Mouse (Mus musculus) bone marrow, adult 2 months (tissue): ENCODE measurements around the gene Col15a1. TPM values are rescaled to one million over a fixed set of nuclear protein-coding genes. Genes with fewer than 3 reads are reported as not detected.

Experiments used
- H3K27ac ChIP-seq: fragments of 200-500 bp; 2 replicates; pipeline ENCODE4 v1.5.1; 2012; ENCODE audit warnings: low read depth, mild to moderate bottlenecking, control low read depth, inconsistent platforms, low read length; ENCODE audit not compliant: control insufficient read depth, poor library complexity, insufficient read depth
- H3K4me1 ChIP-seq: fragments of 200-500 bp; 2 replicates; pipeline ENCODE4 v1.6.1; 2011; ENCODE audit warnings: low read length; ENCODE audit not compliant: control insufficient read depth, insufficient read depth
- H3K4me3 ChIP-seq: fragments of 200-500 bp; replicated peaks from 2 replicates; pipeline ENCODE3; 2011; ENCODE audit warnings: mild to moderate bottlenecking, low read depth, low read length, control low read depth; ENCODE audit not compliant: control insufficient read depth
- CTCF ChIP-seq: fragments of 200-500 bp; IDR thresholded peaks from 2 replicates; pipeline ENCODE4 v1.5.1; 2011; ENCODE audit warnings: low read length, control low read depth; ENCODE audit not compliant: control insufficient read depth, insufficient read depth
- POLR2A ChIP-seq: fragments of 200-500 bp; IDR thresholded peaks from 2 replicates; pipeline ENCODE4 v1.6.1; 2011; ENCODE audit warnings: low read depth, mild to moderate bottlenecking, control low read depth, low read length, borderline replicate concordance; ENCODE audit not compliant: control insufficient read depth
- WGBS: fragments of 180-500 bp; shearing (Covaris S2); methylation state at CpG from one replicate; pipeline ENCODE4 v1.1.7; 2018; 5-methylcytosine and 5-hydroxymethylcytosine counted together
- polyA plus RNA-seq: library from polyadenylated mRNA; stranded (reverse); fragments of >200 nt; gene quantifications from 2 replicates; pipeline ENCODE4 v1.2.4, GENCODE M21; 2011; ENCODE audit warnings: low replicate concordance; ENCODE audit not compliant: missing spikeins, insufficient read depth, insufficient read length

Col15a1 gene
- polyA plus RNA-seq = 0.72 and 1.8 TPM in 2 replicates

- 3% methylated on average over 45 of the region's 45 CpGs for WGBS
- TF ChIP-seq CTCF (no peak), POLR2A (no peak)
- H3K27ac ChIP-seq = no peak within 1 kb of the TSS
- no peaks in the 10 kb centered on the region for H3K4me1 ChIP-seq
- H3K4me3 ChIP-seq = no peak within 1 kb of the TSS
These were observed at the start of gene Col15a1 for GRCm38 (mm10) chr4:47207969-47208420. Gene Col15a1, plus strand, starts transcription at chr4:47208161.

DNA sequence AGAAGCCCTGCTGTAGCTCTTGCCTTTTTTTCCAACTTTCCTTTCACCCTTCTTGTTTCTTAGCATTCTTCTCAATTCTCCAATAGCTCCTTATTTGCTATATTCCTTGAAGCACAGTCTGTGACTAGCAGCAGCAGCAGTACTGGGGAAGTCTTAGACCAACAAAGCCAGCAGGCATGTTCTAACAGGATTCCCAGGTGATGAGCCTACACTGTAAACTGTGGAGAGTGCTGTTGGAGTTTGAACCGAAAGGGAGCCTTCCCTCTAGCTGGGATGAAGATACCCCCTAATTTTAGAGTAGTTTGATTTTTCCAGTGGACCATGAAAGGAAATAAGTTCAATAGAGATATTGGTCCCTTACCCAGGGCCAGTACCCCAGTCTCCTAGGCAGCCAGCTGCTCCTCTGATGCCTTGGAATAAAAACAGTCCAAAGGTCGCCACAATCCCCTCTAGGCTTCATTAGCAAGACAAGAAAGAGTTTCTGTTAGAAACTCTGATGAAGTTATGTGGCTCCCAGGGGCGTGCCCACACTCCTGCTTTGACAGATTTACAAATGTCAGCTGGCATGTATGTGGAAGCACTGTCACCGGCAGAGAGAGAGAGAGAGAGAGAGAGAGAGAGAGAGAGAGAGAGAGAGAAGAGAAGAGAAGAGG lies 46.7 kb upstream of the Col15a1 start:
- H3K4me3 ChIP-seq = no peak overlapping the region
- H3K4me1 ChIP-seq = no peaks in the 10 kb centered on the region
- no peak for TF ChIP-seq CTCF
- TF ChIP-seq POLR2A = no peak
- WGBS = 35% methylated on average over 4 of the region's 4 CpGs
- no peak overlapping the region for H3K27ac ChIP-seq

DNA sequence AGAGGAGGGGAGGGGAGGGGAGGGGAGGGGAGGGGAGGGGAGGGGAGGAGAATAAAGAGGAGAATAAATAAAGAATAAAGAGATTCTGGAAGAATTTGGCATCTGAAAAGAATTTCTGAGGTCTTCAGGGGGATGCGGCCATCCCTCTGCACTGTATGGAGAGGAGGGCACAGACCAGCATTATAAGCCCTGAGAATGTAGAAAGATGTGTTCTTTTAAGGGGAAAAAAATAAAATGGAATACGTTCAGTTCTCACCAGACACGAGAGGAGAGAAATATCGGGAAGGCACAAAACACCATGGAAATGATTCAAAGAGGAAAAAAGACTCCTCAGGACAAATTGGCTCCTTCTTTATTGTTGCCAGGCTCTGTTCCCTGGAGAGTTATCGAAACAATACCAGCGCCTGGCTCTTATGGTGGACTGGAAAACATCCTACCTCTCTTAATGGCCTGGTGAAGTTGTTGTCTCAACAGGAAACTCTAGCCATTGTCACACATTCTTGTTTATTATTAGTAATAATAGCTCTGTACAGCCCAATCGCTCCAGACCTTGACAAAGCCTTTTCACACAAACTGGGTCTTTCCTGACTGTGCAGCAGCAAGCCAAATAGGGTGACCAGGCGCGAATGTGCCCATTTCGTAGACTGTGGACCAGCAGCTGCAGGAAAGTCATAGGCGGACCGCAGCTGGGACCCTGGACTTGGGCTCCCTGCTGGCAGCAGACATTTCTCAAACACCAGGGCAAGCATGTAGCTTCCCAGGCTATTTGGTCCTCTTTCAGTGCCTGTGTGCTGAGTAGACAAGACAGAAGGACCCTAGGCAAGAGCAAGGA lies 46.0 kb upstream of the Col15a1 start:
- WGBS = 53% methylated on average over 12 of the region's 12 CpGs

DNA sequence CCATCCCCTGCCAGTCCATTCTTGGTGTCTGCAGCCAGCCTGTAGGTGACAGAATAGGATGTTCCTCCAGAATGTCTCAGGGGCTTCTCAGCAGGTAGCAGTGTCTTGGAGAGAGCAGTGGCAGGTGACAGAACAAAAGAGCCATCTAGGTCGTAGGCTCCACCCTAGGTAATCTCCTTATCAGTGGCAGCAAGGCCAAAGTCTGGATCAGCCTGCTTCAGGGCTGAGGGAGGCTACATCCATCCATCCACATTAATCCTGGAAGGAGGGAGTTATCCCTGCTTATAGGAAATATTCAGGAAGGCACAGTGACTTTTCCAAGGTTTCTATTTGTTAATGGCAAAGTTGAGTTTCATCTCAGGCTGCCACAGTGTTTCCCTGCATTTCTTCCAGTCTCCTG lies 35.6 kb upstream of the Col15a1 start:
- H3K4me3 ChIP-seq = no peak overlapping the region
- 81% methylated on average over 1 of the region's 1 CpGs for WGBS
- TF ChIP-seq CTCF = no peak
- TF ChIP-seq POLR2A = no peak
- no peak overlapping the region for H3K27ac ChIP-seq
- no peaks in the 10 kb centered on the region for H3K4me1 ChIP-seq

More for the DNA sequence above, 46.0 kb upstream of the Col15a1 start:
- no peak overlapping the region for H3K27ac ChIP-seq
- H3K4me1 ChIP-seq = no peaks in the 10 kb centered on the region
- no peak for TF ChIP-seq CTCF
- TF ChIP-seq POLR2A = no peak
- H3K4me3 ChIP-seq = no peak overlapping the region

GRCm38 (mm10) chr4:47177101-47177500 lies 30.9 kb upstream of the Col15a1 start:
- 69% methylated on average over 8 of the region's 8 CpGs for WGBS
- H3K4me1 ChIP-seq = no peaks in the 10 kb centered on the region
- no peak overlapping the region for H3K27ac ChIP-seq
- H3K4me3 ChIP-seq = no peak overlapping the region
- TF ChIP-seq POLR2A (no peak), CTCF (no peak)

DNA sequence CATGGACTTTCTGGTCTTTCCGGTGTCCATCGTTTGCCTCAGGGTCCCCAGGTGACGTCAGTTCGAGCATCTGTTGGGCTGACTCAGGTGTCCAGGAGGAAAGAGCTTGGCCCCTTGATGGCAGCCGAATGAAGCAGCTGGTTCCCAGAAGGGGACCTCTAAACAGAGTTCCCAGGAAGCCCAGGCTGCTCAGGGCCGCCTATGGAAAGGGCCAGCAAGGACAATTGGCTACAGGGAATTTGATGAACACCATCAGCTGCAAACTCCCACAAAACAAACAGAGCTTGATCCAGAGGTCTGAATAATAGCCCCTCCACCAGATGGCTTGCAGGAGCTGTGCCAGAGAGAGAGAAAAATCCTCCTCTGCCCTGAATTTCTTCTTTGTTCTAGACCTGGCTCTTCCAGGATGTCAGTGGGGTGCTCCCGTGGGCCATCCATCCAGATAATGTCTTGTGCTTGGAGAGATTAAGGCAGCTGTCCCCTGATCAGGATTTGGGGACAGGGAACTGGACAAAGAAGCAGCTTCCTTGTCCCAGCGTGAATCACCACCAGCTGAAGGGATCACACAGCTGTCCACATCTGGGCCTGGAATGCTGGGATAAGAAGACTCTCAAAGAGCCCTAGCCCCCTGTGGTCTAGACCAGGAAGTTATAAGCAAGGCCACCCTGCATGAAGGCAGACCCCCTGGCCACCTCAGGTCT lies 29.6 kb upstream of the Col15a1 start:
- WGBS = 77% methylated on average over 8 of the region's 8 CpGs
- Histone ChIP-seq H3K27ac (no peak overlapping the region), H3K4me1 (no peaks in the 10 kb centered on the region), H3K4me3 (no peak overlapping the region)
- TF ChIP-seq POLR2A = no peak
- TF ChIP-seq CTCF = no peak

- WGBS = 77% methylated on average over 5 of the region's 5 CpGs
- Histone ChIP-seq H3K4me3 (no peak overlapping the region), H3K4me1 (no peaks in the 10 kb centered on the region), H3K27ac (no peak overlapping the region)
- TF ChIP-seq POLR2A (no peak), CTCF (no peak)
These were observed 28.4 kb upstream of the Col15a1 start for GRCm38 (mm10) chr4:47179535-47179934.

- Histone ChIP-seq H3K27ac (no peak overlapping the region), H3K4me3 (no peak overlapping the region), H3K4me1 (no peaks in the 10 kb centered on the region; the same call in 1 of the 2 replicates)
- no peak for TF ChIP-seq CTCF
- no peak for TF ChIP-seq POLR2A
- 73% methylated on average over 6 of the region's 6 CpGs for WGBS
These were observed 23.8 kb upstream of the Col15a1 start for GRCm38 (mm10) chr4:47184058-47184661.

- no peak for TF ChIP-seq POLR2A
- no peak for TF ChIP-seq CTCF
- H3K4me3 ChIP-seq = no peak overlapping the region
- no peak overlapping the region for H3K27ac ChIP-seq
- WGBS = 6% methylated on average over 6 of the region's 6 CpGs
- no peaks in the 10 kb centered on the region; the same call in 1 of the 2 replicates for H3K4me1 ChIP-seq
These were observed 21.4 kb upstream of the Col15a1 start for GRCm38 (mm10) chr4:47186514-47186913.
